Mouse (Mus musculus) hindbrain, embryonic 16.5 days (tissue): ENCODE measurements around the gene Prss34. TPM values are rescaled to one million over a fixed set of nuclear protein-coding genes. Genes with fewer than 3 reads are reported as not detected.
A peak's percentile ranks its signal among the peaks of the same experiment; 100 is the strongest.

Source experiments
- ATAC-seq: fragments of 200-750 bp; cut with Nextera tagmentation; 2 replicates; pipeline ENCODE4 v1.8.0; 2017; ENCODE audit warnings: moderate TSS enrichment, moderate library complexity
- H3K27ac ChIP-seq: fragments of 300-500 bp; sonication (generic); 2 replicates; pipeline ENCODE4 v1.5.1; 2014; ENCODE audit warnings: low read depth, mild to moderate bottlenecking, control low read depth, low read length, moderate library complexity
- H3K27me3 ChIP-seq: fragments of 300-500 bp; sonication (generic); replicated peaks from 2 replicates; pipeline ENCODE4 v1.6.1; 2014; ENCODE audit warnings: low read length; ENCODE audit not compliant: control insufficient read depth, insufficient read depth
- H3K36me3 ChIP-seq: fragments of 300-500 bp; sonication (generic); 2 replicates; pipeline ENCODE4 v1.6.1; 2014; ENCODE audit warnings: mild to moderate bottlenecking, low read length, moderate library complexity, mixed read lengths; ENCODE audit not compliant: control insufficient read depth, insufficient read depth
- H3K4me1 ChIP-seq: fragments of 300-500 bp; sonication (generic); 2 replicates; pipeline ENCODE4 v1.6.1; 2014; ENCODE audit warnings: low read depth, low read length; ENCODE audit not compliant: control insufficient read depth, insufficient read depth
- H3K4me2 ChIP-seq: fragments of 300-500 bp; sonication (generic); 2 replicates; pipeline ENCODE4 v1.6.1; 2014; ENCODE audit warnings: mild to moderate bottlenecking, low read length, control low read depth, moderate library complexity
- H3K4me3 ChIP-seq: fragments of 300-500 bp; sonication (generic); 2 replicates; pipeline ENCODE4 v1.5.1; 2014; ENCODE audit warnings: mild to moderate bottlenecking, low read length, control low read depth, moderate library complexity
- H3K9ac ChIP-seq: fragments of 300-500 bp; sonication (generic); 2 replicates; pipeline ENCODE4 v1.6.1; 2014; ENCODE audit warnings: low read depth, mild to moderate bottlenecking, control low read depth, low read length, moderate library complexity
- H3K9me3 ChIP-seq: fragments of 300-500 bp; sonication (generic); 2 replicates; pipeline ENCODE4 v1.6.1; 2014; ENCODE audit warnings: mild to moderate bottlenecking, low read length, moderate library complexity; ENCODE audit not compliant: control insufficient read depth
- WGBS: fragments of 180-500 bp; shearing (Covaris S2); extraction: QIAGEN DNeasy Blood & Tissue Kit; methylation state at CpG from one replicate; pipeline ENCODE4 v1.1.7; 2014; 5-methylcytosine and 5-hydroxymethylcytosine counted together
- polyA plus RNA-seq: library from polyadenylated mRNA; unstranded; fragments of >200 nt; fragmentation: Nextera tagmentation; extraction: Ambion mirVana; gene quantifications from 2 replicates; pipeline ENCODE4 v1.2.1, GENCODE M21; 2015

Gene Prss34
- polyA plus RNA-seq, 1 experiment from 2014 or later = not detected

DNA sequence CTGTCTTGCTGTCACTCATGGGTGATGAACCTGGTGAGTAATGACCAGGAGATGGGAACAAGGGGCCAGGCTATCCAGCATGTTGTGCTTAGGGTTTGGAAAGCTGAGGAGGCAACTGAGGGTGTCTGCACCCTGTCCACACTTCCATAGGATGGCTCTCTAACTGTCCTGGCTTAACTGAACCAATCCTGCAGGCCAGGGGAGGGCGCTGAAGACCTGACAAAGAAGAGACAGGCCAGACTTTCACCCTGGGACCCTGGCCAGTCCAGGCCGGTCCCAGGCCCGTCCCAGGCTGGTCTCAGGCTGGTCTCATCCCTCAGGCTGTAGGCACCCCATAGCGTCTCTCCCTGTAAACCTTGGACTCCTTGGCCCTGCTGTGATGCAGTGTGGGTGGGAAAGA is 7.8 kb upstream of the Prss34 start:
- H3K27me3 ChIP-seq = no peaks in the 10 kb centered on the region
- no peaks in the 10 kb centered on the region for H3K4me1 ChIP-seq
- H3K4me2 ChIP-seq = no peak overlapping the region
- no peaks in the 10 kb centered on the region for H3K36me3 ChIP-seq
- WGBS = 27% methylated on average over 4 of the region's 4 CpGs
- no peaks in the 10 kb centered on the region for H3K9me3 ChIP-seq
- no peak for ATAC-seq
- H3K4me3 ChIP-seq = no peak overlapping the region
- no peak overlapping the region for H3K27ac ChIP-seq
- no peak overlapping the region for H3K9ac ChIP-seq

- no peaks in the 10 kb centered on the region for H3K4me1 ChIP-seq
- no peaks in the 10 kb centered on the region for H3K9me3 ChIP-seq
- WGBS = 85% methylated on average over 5 of the region's 5 CpGs
- ATAC-seq = no peak
- H3K4me2 ChIP-seq = no peak overlapping the region
- no peak overlapping the region for H3K9ac ChIP-seq
- H3K4me3 ChIP-seq = no peak overlapping the region
- no peaks in the 10 kb centered on the region for H3K36me3 ChIP-seq
- no peak overlapping the region for H3K27ac ChIP-seq
- no peaks in the 10 kb centered on the region for H3K27me3 ChIP-seq
Measured at GRCm38 (mm10) chr17:25293495-25293894, 4.7 kb upstream of the Prss34 start.

DNA sequence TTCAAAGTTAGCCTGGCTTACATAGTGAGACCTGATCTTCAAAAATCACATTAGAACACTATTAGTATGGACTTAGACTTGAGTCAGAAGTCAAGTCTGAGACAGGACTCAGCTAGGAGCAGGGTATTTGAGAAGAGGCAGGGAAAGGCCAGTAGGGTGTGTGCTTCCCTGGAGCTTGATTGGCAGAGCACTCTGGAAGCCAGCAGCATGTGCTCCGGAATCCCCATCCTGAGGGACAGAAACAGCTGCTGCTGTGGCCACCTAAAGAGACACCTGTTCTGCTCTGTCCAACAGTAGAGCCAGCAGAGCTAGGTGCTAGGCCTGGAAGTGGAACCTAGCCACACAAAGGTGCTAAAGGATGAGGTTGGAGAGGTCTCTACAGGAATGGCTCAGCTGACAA is 4.1 kb upstream of the Prss34 start:
- Histone ChIP-seq H3K9ac (no peak overlapping the region), H3K4me2 (no peak overlapping the region), H3K36me3 (no peaks in the 10 kb centered on the region), H3K9me3 (no peaks in the 10 kb centered on the region), H3K4me3 (no peak overlapping the region), H3K4me1 (no peaks in the 10 kb centered on the region), H3K27me3 (no peaks in the 10 kb centered on the region), H3K27ac (no peak overlapping the region)
- 53% methylated on average over 1 of the region's 1 CpGs for WGBS
- no peak for ATAC-seq

DNA sequence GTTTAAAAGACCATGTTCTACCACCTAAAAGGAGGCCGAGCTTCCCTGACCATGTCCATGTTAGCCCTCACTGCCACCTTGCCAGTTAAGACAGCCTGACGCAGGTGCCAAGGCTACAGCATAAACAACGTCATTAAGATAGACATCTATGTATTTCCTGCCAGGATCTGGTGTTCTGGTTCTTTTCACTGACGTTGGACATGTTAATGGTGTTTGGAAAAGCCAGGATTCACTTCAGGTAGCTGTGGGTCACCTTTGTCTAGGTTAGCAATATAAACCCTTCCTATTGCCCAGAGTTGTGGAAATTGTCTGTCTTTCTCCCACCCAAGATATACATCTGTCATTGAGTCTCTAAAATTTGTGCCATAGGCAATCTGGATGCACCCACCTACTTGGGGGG is 10.2 kb downstream of the Prss34 start, which contains the start of gene Prss28:
Gene Prss28 (plus strand): TSS at position 301 of the 400 bp plus-strand sequence.
- no peak within 1 kb of the TSS for H3K27ac ChIP-seq
- H3K9me3 ChIP-seq = no peaks in the 10 kb centered on the region
- H3K4me1 ChIP-seq = no peaks in the 10 kb centered on the region
- WGBS = 80% methylated on average over 4 of the region's 4 CpGs
- H3K27me3 ChIP-seq = no peaks in the 10 kb centered on the region; the same call in 1 of the 2 replicates
- H3K4me2 ChIP-seq = no peak within 1 kb of the TSS
- no peak within 1 kb of the TSS for H3K9ac ChIP-seq
- H3K4me3 ChIP-seq = no peak within 1 kb of the TSS
- H3K36me3 ChIP-seq = no peaks in the 10 kb centered on the region
- no peak for ATAC-seq

GRCm38 (mm10) chr17:25318354-25318753 is 20.2 kb downstream of the Prss34 start, which contains the start of gene Prss29:
Prss29 (plus strand) TSS chr17:25318654.
- Histone ChIP-seq H3K4me1 (no peaks in the 10 kb centered on the region), H3K27ac (no peak within 1 kb of the TSS), H3K4me2 (no peak within 1 kb of the TSS), H3K9ac (no peak within 1 kb of the TSS), H3K36me3 (no peaks in the 10 kb centered on the region), H3K27me3 (no peaks in the 10 kb centered on the region), H3K4me3 (no peak within 1 kb of the TSS), H3K9me3 (no peaks in the 10 kb centered on the region)
- WGBS = 76% methylated on average over 5 of the region's 5 CpGs
- ATAC-seq = no peak

DNA sequence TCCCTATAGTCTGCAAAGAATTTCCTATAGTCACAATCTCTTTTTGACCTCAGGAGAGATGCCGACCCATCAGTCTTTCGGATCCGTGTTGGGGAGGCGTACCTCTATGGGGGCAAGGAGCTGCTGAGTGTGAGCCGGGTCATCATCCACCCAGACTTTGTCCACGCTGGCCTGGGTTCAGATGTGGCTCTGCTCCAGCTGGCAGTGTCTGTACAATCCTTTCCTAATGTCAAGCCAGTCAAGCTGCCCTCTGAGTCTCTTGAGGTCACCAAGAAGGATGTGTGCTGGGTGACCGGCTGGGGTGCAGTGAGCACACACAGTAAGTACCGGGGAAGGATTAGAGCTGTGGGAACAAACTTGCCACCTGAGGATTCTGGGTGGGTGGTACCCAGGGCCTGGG is 22.6 kb downstream of the Prss34 start:
- H3K4me2 ChIP-seq = no peak overlapping the region
- WGBS = 92% methylated on average over 8 of the region's 8 CpGs
- no peaks in the 10 kb centered on the region for H3K9me3 ChIP-seq
- no peaks in the 10 kb centered on the region for H3K36me3 ChIP-seq
- no peak overlapping the region for H3K4me3 ChIP-seq
- H3K4me1 ChIP-seq = no peaks in the 10 kb centered on the region
- no peak overlapping the region for H3K9ac ChIP-seq
- H3K27me3 ChIP-seq = no peaks in the 10 kb centered on the region
- no peak overlapping the region for H3K27ac ChIP-seq
- ATAC-seq = no peak

- no peak for ATAC-seq
Measured at GRCm38 (mm10) chr17:25322930-25323329, 24.7 kb downstream of the Prss34 start.

DNA sequence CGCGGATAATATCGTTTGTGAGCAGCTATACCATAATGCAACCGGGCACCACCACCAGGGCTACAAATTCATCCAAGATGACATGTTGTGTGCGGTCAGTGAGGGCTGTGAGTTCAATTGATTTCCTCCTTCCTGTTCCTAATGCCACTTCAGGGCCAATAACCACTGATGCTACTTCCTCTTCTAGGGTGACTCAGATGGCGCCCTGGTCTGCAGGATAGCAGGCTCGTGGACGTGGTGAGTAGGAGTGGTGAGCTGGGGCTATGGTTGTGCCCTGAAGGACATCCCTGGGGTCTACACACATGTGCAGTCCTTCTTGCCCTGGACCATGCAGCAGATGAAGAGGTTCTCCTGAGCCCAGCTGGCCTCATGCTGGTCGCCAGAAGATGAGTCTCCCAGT is 34.1 kb downstream of the Prss34 start:
- 88% methylated on average over 9 of the region's 9 CpGs for WGBS
- no peaks in the 10 kb centered on the region for H3K9me3 ChIP-seq
- no peak for ATAC-seq

More at GRCm38 (mm10) chr17:25322930-25323329, 24.7 kb downstream of the Prss34 start:
- 46% methylated on average over 2 of the region's 2 CpGs for WGBS
- Histone ChIP-seq H3K4me2 (no peak overlapping the region), H3K9me3 (no peaks in the 10 kb centered on the region), H3K9ac (no peak overlapping the region), H3K36me3 (no peaks in the 10 kb centered on the region), H3K27ac (no peak overlapping the region), H3K4me3 (no peak overlapping the region), H3K4me1 (no peaks in the 10 kb centered on the region), H3K27me3 (no peaks in the 10 kb centered on the region)

GRCm38 (mm10) chr17:25333943-25334342 is 35.7 kb downstream of the Prss34 start:
- H3K4me3 ChIP-seq = no peak overlapping the region
- H3K27ac ChIP-seq = no peak overlapping the region
- peak; percentile 60 for ATAC-seq
- H3K4me2 ChIP-seq = no peak overlapping the region
- peak overlapping the region; percentile 23; the same call in 1 of the 2 replicates for H3K9ac ChIP-seq
- H3K9me3 ChIP-seq = no peaks in the 10 kb centered on the region
- under 1% methylated on average over 8 of the region's 8 CpGs for WGBS
- H3K4me1 ChIP-seq = no peaks in the 10 kb centered on the region
- no peaks in the 10 kb centered on the region for H3K36me3 ChIP-seq
- H3K27me3 ChIP-seq = peaks cover 9% of the 10 kb centered on the region; the same call in 1 of the 2 replicates

More for the DNA sequence above, 34.1 kb downstream of the Prss34 start:
- Histone ChIP-seq H3K4me1 (no peaks in the 10 kb centered on the region), H3K4me3 (no peak overlapping the region), H3K4me2 (no peak overlapping the region), H3K27me3 (peaks cover 9% of the 10 kb centered on the region; the same call in 1 of the 2 replicates), H3K9ac (no peak overlapping the region), H3K27ac (no peak overlapping the region), H3K36me3 (no peaks in the 10 kb centered on the region)

GRCm38 (mm10) chr17:25338218-25338617 is 40.0 kb downstream of the Prss34 start:
- no peak overlapping the region for H3K27ac ChIP-seq
- H3K4me2 ChIP-seq = no peak overlapping the region
- H3K9me3 ChIP-seq = no peaks in the 10 kb centered on the region
- no peaks in the 10 kb centered on the region for H3K4me1 ChIP-seq
- H3K36me3 ChIP-seq = no peaks in the 10 kb centered on the region
- H3K27me3 ChIP-seq = peaks cover 6% of the 10 kb centered on the region; the same call in 1 of the 2 replicates
- ATAC-seq = no peak
- H3K4me3 ChIP-seq = no peak overlapping the region
- 81% methylated on average over 4 of the region's 4 CpGs for WGBS
- no peak overlapping the region for H3K9ac ChIP-seq
